Mouse (Mus musculus): ENCODE data around the gene Hmg20b.

GRCm38 (mm10) chr10:81349146-81349545 lies 1.1 kb downstream of the Hmg20b start:
- no peak for TF ChIP-seq CTCF (IDR thresholded peaks at IDR 0.05)
- no peak for TF ChIP-seq POLR2A (IDR thresholded peaks at IDR 0.05; ENCODE audit: insufficient read depth, low read depth, low read length)
- TF ChIP-seq EP300 (IDR thresholded peaks at IDR 0.05; ENCODE audit: insufficient read depth, low read depth, low read length), result no peak

Data from heart, adult 2 months (tissue).